Mouse (Mus musculus) heart, postnatal 0 days (tissue): ENCODE results near the gene Ptger2.

ENCODE experiments used
- CTCF ChIP-seq: IDR thresholded peaks from 2 replicates; pipeline ENCODE4 v1.5.1; 2016; ENCODE audit warnings: antibody characterized with exemption, control low read depth, low read depth
- EP300 ChIP-seq: IDR thresholded peaks from 2 replicates; pipeline ENCODE4 v1.6.1; 2016; ENCODE audit warnings: antibody characterized with exemption, low read depth

DNA sequence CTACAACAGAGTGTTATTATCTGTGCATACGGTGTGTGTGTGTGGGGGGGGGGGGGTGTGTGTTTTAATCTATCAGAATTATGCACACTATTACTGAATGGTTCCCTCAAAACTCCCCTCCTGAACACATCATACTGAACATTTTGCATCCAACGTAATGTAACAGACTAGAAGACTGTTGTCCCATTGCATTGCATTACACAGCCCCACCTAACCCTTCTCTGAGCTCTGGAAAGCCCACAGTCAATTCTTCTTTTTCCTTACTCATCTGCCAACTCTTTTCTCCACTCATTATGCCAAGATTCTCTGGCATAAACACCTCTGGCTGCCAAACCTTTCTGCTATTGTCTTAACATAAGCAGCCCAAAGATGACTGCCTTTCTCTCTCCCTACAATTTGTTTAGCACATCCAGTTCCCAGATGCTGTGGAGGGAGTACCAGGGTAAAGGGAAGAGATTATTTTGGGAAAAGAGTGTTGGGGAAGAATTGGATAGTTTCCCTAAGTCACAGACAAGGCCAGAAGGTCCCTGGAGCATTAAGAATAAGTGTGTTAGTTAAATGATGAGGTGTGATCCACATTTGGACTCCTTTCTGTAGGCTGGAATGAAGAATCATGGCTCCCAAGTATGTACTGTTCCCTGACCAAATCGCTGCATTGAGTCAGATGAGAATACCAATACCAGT is 12.2 kb downstream of the Ptger2 start:
- TF ChIP-seq EP300 (no peak), CTCF (no peak)
